Mouse (Mus musculus) CH12.LX (cell line): ENCODE measurements around the gene Ttc16.

Experiments
- CTCF ChIP-seq, 2 experiments: IDR thresholded peaks in 1 of 2; conservative IDR thresholded peaks in 1 of 2; 2 replicates each; pipeline ENCODE4 v1.5.1; 2011 to 2012; ENCODE audit warnings: low read depth in 2 of 2, low read length in 2 of 2, improper control_type of control experiment in 1 of 2, inconsistent platforms in 1 of 2, mild to moderate bottlenecking in 1 of 2, moderate library complexity in 1 of 2
- E2F4 ChIP-seq: IDR thresholded peaks from 2 replicates; pipeline ENCODE4 v1.6.1; 2011; ENCODE audit warnings: low read depth, low read length, improper control_type of control experiment; ENCODE audit not compliant: insufficient replicate concordance
- EP300 ChIP-seq: IDR thresholded peaks from 2 replicates; pipeline ENCODE4 v1.6.1; 2011; ENCODE audit warnings: low read length, improper control_type of control experiment
- ETS1 ChIP-seq: conservative IDR thresholded peaks from 2 replicates; pipeline ENCODE4 v1.6.1; 2012; ENCODE audit warnings: low read depth, mild to moderate bottlenecking, inconsistent platforms, low read length, improper control_type of control experiment, moderate library complexity
- GABPA ChIP-seq: IDR thresholded peaks from 2 replicates; pipeline ENCODE4 v1.6.1; 2012; ENCODE audit warnings: low read depth, low read length, improper control_type of control experiment, inconsistent platforms; ENCODE audit not compliant: insufficient replicate concordance
- MEF2A ChIP-seq: IDR thresholded peaks from 2 replicates; pipeline ENCODE4 v1.6.1; 2014; ENCODE audit warnings: low read depth, mild to moderate bottlenecking, inconsistent platforms, low read length, improper control_type of control experiment, borderline replicate concordance
- MYC ChIP-seq: IDR thresholded peaks from 2 replicates; pipeline ENCODE4 v1.6.1; 2011; ENCODE audit warnings: low read depth, mild to moderate bottlenecking, improper control_type of control experiment, low read length
- POLR2A ChIP-seq: IDR thresholded peaks from 2 replicates; pipeline ENCODE4 v1.6.1; 2011; ENCODE audit warnings: low read depth, mild to moderate bottlenecking, improper control_type of control experiment, low read length
- POLR2AphosphoS2 ChIP-seq: IDR thresholded peaks from 2 replicates; pipeline ENCODE4 v1.6.1; 2011; ENCODE audit warnings: low read depth, low read length, improper control_type of control experiment
- RCOR1 ChIP-seq: conservative IDR thresholded peaks from 2 replicates; pipeline ENCODE4 v1.6.1; 2012; ENCODE audit warnings: low read depth, mild to moderate bottlenecking, inconsistent platforms, low read length, improper control_type of control experiment
- TBP ChIP-seq: conservative IDR thresholded peaks from 2 replicates; pipeline ENCODE4 v1.6.1; 2011; ENCODE audit warnings: low read depth, low read length, improper control_type of control experiment
- UBTF ChIP-seq: IDR thresholded peaks from 2 replicates; pipeline ENCODE4 v1.6.1; 2012; ENCODE audit warnings: low read depth, mild to moderate bottlenecking, inconsistent platforms, low read length, improper control_type of control experiment, moderate library complexity
- ZC3H11A ChIP-seq: IDR thresholded peaks from 2 replicates; pipeline ENCODE4 v1.6.1; 2012; ENCODE audit warnings: low read depth, mild to moderate bottlenecking, inconsistent platforms, low read length, improper control_type of control experiment

- TF ChIP-seq CTCF (conservative IDR thresholded peaks at IDR 0.05 in 1 of 2, IDR thresholded peaks at IDR 0.05 in 1 of 2; ENCODE audit: low read depth in 2 of 2, low read length in 2 of 2), result 0 out of 4 replicates have a peak, but pooled peaks of 1 of the 2 experiments have one; percentile 6
- TF ChIP-seq GABPA, result no peak
- no peak for TF ChIP-seq EP300
- TF ChIP-seq UBTF, result no peak
- no peak for TF ChIP-seq MYC
- no peak for TF ChIP-seq E2F4
- no peak for TF ChIP-seq MEF2A
- TF ChIP-seq POLR2A, result no peak
- TF ChIP-seq TBP, result no peak
- TF ChIP-seq POLR2AphosphoS2, result no peak
- TF ChIP-seq RCOR1, result no peak
- TF ChIP-seq ZC3H11A, result no peak
- no peak for TF ChIP-seq ETS1
Observed at GRCm38 (mm10) chr2:32736306-32736829, 39.1 kb downstream of the Ttc16 start.
